Mouse (Mus musculus): ENCODE measurements around the gene Mras. TPM values are rescaled to one million over a fixed set of nuclear protein-coding genes. Genes with fewer than 3 reads are reported as not detected.

Mras gene
- total and polyA plus RNA-seq, 3 experiments = 0.17 TPM; not detected in 2

- TF ChIP-seq TAL1 (IDR thresholded peaks at IDR 0.05; ENCODE audit: low read length) = no peak
- no peak for TF ChIP-seq ZKSCAN1 (IDR thresholded peaks at IDR 0.05; ENCODE audit: low read depth, low read length)
- no peak for TF ChIP-seq UBTF (IDR thresholded peaks at IDR 0.05; ENCODE audit: borderline replicate concordance, insufficient read depth, low read depth, low read length)
- no peak for TF ChIP-seq SIN3A (IDR thresholded peaks at IDR 0.05; ENCODE audit: low read length)
- TF ChIP-seq ZC3H11A (IDR thresholded peaks at IDR 0.05; ENCODE audit: low read depth, low read length) = peak; percentile 61
- no peak for TF ChIP-seq POLR2AphosphoS2 (IDR thresholded peaks at IDR 0.05; ENCODE audit: low read length)
- TF ChIP-seq MAX (IDR thresholded peaks at IDR 0.05; ENCODE audit: low read length) = no peak
- no peak for TF ChIP-seq POLR2A (IDR thresholded peaks at IDR 0.05; ENCODE audit: control insufficient read depth in 1 of 2, insufficient read depth in 1 of 2, low read depth in 1 of 2, low read length in 2 of 2, poor library complexity in 1 of 2)
- no peak for TF ChIP-seq GABPA (IDR thresholded peaks at IDR 0.05; ENCODE audit: low read depth, low read length)
- TF ChIP-seq USF2 (IDR thresholded peaks at IDR 0.05; ENCODE audit: borderline replicate concordance in 1 of 2, insufficient read depth in 1 of 2, low read depth in 1 of 2, low read length in 2 of 2) = no peak
- peak; percentile 84 to 86 (median 85) for TF ChIP-seq CTCF (IDR thresholded peaks at IDR 0.05 in 2 of 3, conservative IDR thresholded peaks at IDR 0.05 in 1 of 3; ENCODE audit: control insufficient read depth in 1 of 3, insufficient read depth in 1 of 3, low read depth in 2 of 3, low read length in 3 of 3, poor library complexity in 1 of 3, severe bottlenecking in 1 of 3)
- TF ChIP-seq SMC3 (IDR thresholded peaks at IDR 0.05; ENCODE audit: low read depth, low read length) = peak; percentile 84
- TF ChIP-seq RAD21 (IDR thresholded peaks at IDR 0.05; ENCODE audit: low read depth, low read length) = peak; percentile 77
- peaks cover 0 to 8% of the 10 kb centered on the region in 2 experiments; a peak in 2 of 4 replicates for H3K4me1 ChIP-seq (ENCODE audit: control insufficient read depth in 1 of 2, insufficient read depth in 2 of 2, low read length in 2 of 2)
- H3K36me3 ChIP-seq (ENCODE audit: control insufficient read depth in 1 of 2, insufficient read depth in 2 of 2, low read length in 2 of 2) = no peaks in the 10 kb centered on the region; a peak in 1 of 4 replicates
- H3K27me3 ChIP-seq (ENCODE audit: control insufficient read depth in 1 of 2, insufficient read depth in 2 of 2, low read length in 2 of 2) = no peaks in the 10 kb centered on the region; a peak in 1 of 4 replicates
- no peaks in the 10 kb centered on the region for H3K9me3 ChIP-seq (replicated peaks; ENCODE audit: insufficient read depth, low read length)
- no peak overlapping the region for H3K4me3 ChIP-seq (ENCODE audit: control insufficient read depth in 1 of 2, insufficient read depth in 1 of 2, low read depth in 2 of 2, low read length in 2 of 2)
- DNase-seq (ENCODE audit: low read depth, low spot score) = peak; percentile 82
- no peak overlapping the region for H3K9ac ChIP-seq (ENCODE audit: control insufficient read depth, low read depth, low read length, poor library complexity, severe bottlenecking)
- no peaks in the 10 kb centered on the region for H3K79me2 ChIP-seq (ENCODE audit: control insufficient read depth, insufficient read depth, low read length, poor library complexity)
- no peak overlapping the region for H3K27ac ChIP-seq (ENCODE audit: control insufficient read depth, low read depth, low read length)
Measured at GRCm38 (mm10) chr9:99458529-99459208, 21.5 kb upstream of the Mras start.

GRCm38 (mm10) chr9:99454211-99454610 lies 17.0 kb upstream of the Mras start:
- H3K9ac ChIP-seq (ENCODE audit: control insufficient read depth, low read depth, low read length, poor library complexity, severe bottlenecking) = no peak overlapping the region
- no peak for DNase-seq (ENCODE audit: low read depth, low spot score)
- no peaks in the 10 kb centered on the region; a peak in 1 of 4 replicates for H3K4me1 ChIP-seq (ENCODE audit: control insufficient read depth in 1 of 2, insufficient read depth in 2 of 2, low read length in 2 of 2)
- H3K27ac ChIP-seq (ENCODE audit: control insufficient read depth, low read depth, low read length) = no peak overlapping the region
- H3K36me3 ChIP-seq (ENCODE audit: control insufficient read depth in 1 of 2, insufficient read depth in 2 of 2, low read length in 2 of 2) = no peaks in the 10 kb centered on the region
- H3K9me3 ChIP-seq (replicated peaks; ENCODE audit: insufficient read depth, low read length) = no peaks in the 10 kb centered on the region
- peaks cover 0 to 1% of the 10 kb centered on the region in 2 experiments; a peak in 3 of 4 replicates for H3K27me3 ChIP-seq (ENCODE audit: control insufficient read depth in 1 of 2, insufficient read depth in 2 of 2, low read length in 2 of 2)
- no peak overlapping the region for H3K4me3 ChIP-seq (ENCODE audit: control insufficient read depth in 1 of 2, insufficient read depth in 1 of 2, low read depth in 2 of 2, low read length in 2 of 2)
- no peaks in the 10 kb centered on the region for H3K79me2 ChIP-seq (ENCODE audit: control insufficient read depth, insufficient read depth, low read length, poor library complexity)
- TF ChIP-seq E2F4 (IDR thresholded peaks at IDR 0.05; ENCODE audit: borderline replicate concordance, low read depth, low read length) = no peak
- TF ChIP-seq MAX (IDR thresholded peaks at IDR 0.05; ENCODE audit: low read length) = no peak
- TF ChIP-seq CHD1 (IDR thresholded peaks at IDR 0.05; ENCODE audit: low read depth, low read length) = no peak
- no peak for TF ChIP-seq ZMIZ1 (IDR thresholded peaks at IDR 0.05; ENCODE audit: low read depth, low read length)
- no peak for TF ChIP-seq UBTF (IDR thresholded peaks at IDR 0.05; ENCODE audit: borderline replicate concordance, insufficient read depth, low read depth, low read length)
- no peak for TF ChIP-seq CTCF (IDR thresholded peaks at IDR 0.05 in 2 of 3, conservative IDR thresholded peaks at IDR 0.05 in 1 of 3; ENCODE audit: control insufficient read depth in 1 of 3, insufficient read depth in 1 of 3, low read depth in 2 of 3, low read length in 3 of 3, poor library complexity in 1 of 3, severe bottlenecking in 1 of 3)
- no peak for TF ChIP-seq RCOR1 (IDR thresholded peaks at IDR 0.05; ENCODE audit: low read depth, low read length)
- TF ChIP-seq CHD2 (IDR thresholded peaks at IDR 0.05; ENCODE audit: low read length) = no peak
- TF ChIP-seq TAL1 (IDR thresholded peaks at IDR 0.05; ENCODE audit: low read length) = no peak
- no peak for TF ChIP-seq MAZ (IDR thresholded peaks at IDR 0.05; ENCODE audit: low read depth, low read length)
- no peak for TF ChIP-seq ELF1 (IDR thresholded peaks at IDR 0.05; ENCODE audit: low read depth, low read length)
- no peak for TF ChIP-seq POLR2AphosphoS5 (IDR thresholded peaks at IDR 0.05; ENCODE audit: borderline replicate concordance, low read depth, low read length)
- no peak for TF ChIP-seq GABPA (IDR thresholded peaks at IDR 0.05; ENCODE audit: low read depth, low read length)
